Mouse (Mus musculus): ENCODE measurements at regions not wholly inside any gene's neighbourhood (a gene's known extent, or its start where the extent isn't known, plus 50 kb on each side); places are given as distances from the start of the nearest gene placed in this dataset.

- no peak for DNase-seq (ENCODE audit: low read depth, low spot score)
These were observed 304.0 kb downstream of the Inhba start for GRCm38 (mm10) chr13:16315689-16316088.

GRCm38 (mm10) chr13:16316581-16316980 lies 304.9 kb downstream of the Inhba start:
- DNase-seq (ENCODE audit: low read depth, low spot score), result no peak

- no peak for DNase-seq (ENCODE audit: low read depth, low spot score)
These were observed 305.8 kb downstream of the Inhba start for GRCm38 (mm10) chr13:16317412-16317811.

GRCm38 (mm10) chr13:16320392-16320791 lies 308.7 kb downstream of the Inhba start:
- no peak for DNase-seq (ENCODE audit: low read depth, low spot score)

- no peak for DNase-seq (ENCODE audit: low read depth, low spot score)
These were observed 314.0 kb downstream of the Inhba start for GRCm38 (mm10) chr13:16325661-16326060.

- no peak for DNase-seq (ENCODE audit: low read depth, low spot score)
These were observed 330.1 kb downstream of the Inhba start for GRCm38 (mm10) chr13:16341727-16342126.

GRCm38 (mm10) chr13:16342171-16342570 lies 330.5 kb downstream of the Inhba start:
- no peak for DNase-seq (ENCODE audit: low read depth, low spot score)

- no peak for DNase-seq (ENCODE audit: low read depth, low spot score)
These were observed 331.8 kb downstream of the Inhba start for GRCm38 (mm10) chr13:16343280-16343945.

- no peak for DNase-seq (ENCODE audit: low read depth, low spot score)
These were observed 337.7 kb downstream of the Inhba start for GRCm38 (mm10) chr13:16349353-16349752.

GRCm38 (mm10) chr13:16350061-16350460 lies 338.4 kb downstream of the Inhba start:
- no peak for DNase-seq (ENCODE audit: low read depth, low spot score)

GRCm38 (mm10) chr13:16355316-16355715 lies 343.7 kb downstream of the Inhba start:
- no peak for DNase-seq (ENCODE audit: low read depth, low spot score)

GRCm38 (mm10) chr13:16379492-16379891 lies 367.8 kb downstream of the Inhba start:
- no peak for DNase-seq (ENCODE audit: low read depth, low spot score)

- DNase-seq (ENCODE audit: low read depth, low spot score), result no peak
These were observed 368.3 kb downstream of the Inhba start for GRCm38 (mm10) chr13:16379949-16380348.

- no peak for DNase-seq (ENCODE audit: low read depth, low spot score)
These were observed 371.4 kb downstream of the Inhba start for GRCm38 (mm10) chr13:16382936-16383511.

GRCm38 (mm10) chr13:16416356-16417019 lies 404.8 kb downstream of the Inhba start:
- DNase-seq (ENCODE audit: low read depth, low spot score), result no peak

- no peak for DNase-seq (ENCODE audit: low read depth, low spot score)
These were observed 412.5 kb downstream of the Inhba start for GRCm38 (mm10) chr13:16424147-16424546.

GRCm38 (mm10) chr13:16435436-16435835 lies 423.8 kb downstream of the Inhba start:
- no peak for DNase-seq (ENCODE audit: low read depth, low spot score)

- DNase-seq (ENCODE audit: low read depth, low spot score), result no peak
These were observed 441.6 kb downstream of the Inhba start for GRCm38 (mm10) chr13:16453234-16453633.

GRCm38 (mm10) chr13:16459743-16460142 lies 448.1 kb downstream of the Inhba start:
- DNase-seq (ENCODE audit: low read depth, low spot score), result no peak

- DNase-seq (ENCODE audit: low read depth, low spot score), result no peak
These were observed 450.0 kb downstream of the Inhba start for GRCm38 (mm10) chr13:16461681-16462080.

- no peak for DNase-seq (ENCODE audit: low read depth, low spot score)
These were observed 453.2 kb downstream of the Inhba start for GRCm38 (mm10) chr13:16464823-16465222.

- DNase-seq (ENCODE audit: low read depth, low spot score), result no peak
These were observed 453.7 kb downstream of the Inhba start for GRCm38 (mm10) chr13:16465317-16465716.

- DNase-seq (ENCODE audit: low read depth, low spot score), result no peak
These were observed 454.2 kb downstream of the Inhba start for GRCm38 (mm10) chr13:16465812-16466211.

All from embryo, embryonic 11.5 days (tissue).